Mouse (Mus musculus): ENCODE data around the gene Plscr3.

DNA sequence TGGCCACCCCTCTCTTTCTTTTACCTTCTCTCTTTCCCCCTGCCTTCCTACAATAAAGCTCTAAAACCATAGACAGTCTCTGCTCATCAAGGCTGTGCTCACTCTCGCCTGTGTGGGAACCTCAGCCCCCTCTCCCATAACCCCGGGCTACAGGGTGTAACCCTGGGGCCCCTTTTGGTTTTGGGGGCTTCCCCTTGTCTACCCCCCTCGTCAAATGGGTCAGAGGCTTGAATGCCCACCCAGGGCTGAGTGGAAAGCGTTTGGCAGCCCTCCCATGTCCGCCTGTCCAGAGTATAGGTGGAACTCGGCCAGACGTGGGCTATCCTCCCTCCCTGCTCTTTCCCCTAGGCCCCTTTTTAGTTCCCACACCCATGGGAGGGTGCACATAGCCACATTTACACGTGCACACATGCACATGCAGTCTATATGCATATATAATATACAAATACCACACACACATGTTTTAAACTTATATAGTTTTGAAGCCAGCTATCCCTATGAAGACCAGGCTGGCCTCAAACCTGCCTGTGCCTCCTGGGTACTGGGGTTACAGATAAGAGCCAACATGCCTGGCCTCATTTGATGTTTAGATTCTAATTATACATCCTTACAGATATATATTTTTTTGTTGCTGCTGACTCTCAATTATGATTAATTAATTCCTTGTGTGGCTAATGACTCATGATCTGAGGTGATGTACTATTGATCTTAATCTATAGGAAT, 18.1 kb downstream of the Plscr3 start:
- TF ChIP-seq CTCF (IDR thresholded peaks at IDR 0.05 in 2 of 3, conservative IDR thresholded peaks at IDR 0.05 in 1 of 3; ENCODE audit: control insufficient read depth in 1 of 3, insufficient read depth in 1 of 3, low read depth in 2 of 3, low read length in 3 of 3, poor library complexity in 1 of 3, severe bottlenecking in 1 of 3) (no peak), UBTF (IDR thresholded peaks at IDR 0.05; ENCODE audit: borderline replicate concordance, insufficient read depth, low read depth, low read length) (no peak), SIN3A (IDR thresholded peaks at IDR 0.05; ENCODE audit: low read length) (no peak), POLR2AphosphoS2 (IDR thresholded peaks at IDR 0.05; ENCODE audit: low read length) (no peak), MAFK (IDR thresholded peaks at IDR 0.05; ENCODE audit: borderline replicate concordance, low read depth, low read length) (no peak), ZKSCAN1 (IDR thresholded peaks at IDR 0.05; ENCODE audit: low read depth, low read length) (no peak), GATA1 (IDR thresholded peaks at IDR 0.05; ENCODE audit: low read depth, low read length) (0 out of 2 replicates have a peak, but pooled peaks have one; percentile 17), USF1 (IDR thresholded peaks at IDR 0.05; ENCODE audit: low read depth, low read length) (no peak), ZNF384 (IDR thresholded peaks at IDR 0.05; ENCODE audit: low read depth, low read length) (no peak), KAT2A (conservative IDR thresholded peaks at IDR 0.05; ENCODE audit: low read depth, low read length) (no peak), POLR2A (IDR thresholded peaks at IDR 0.05; ENCODE audit: control insufficient read depth in 1 of 2, insufficient read depth in 1 of 2, low read depth in 1 of 2, low read length in 2 of 2, poor library complexity in 1 of 2) (no peak), E2F4 (IDR thresholded peaks at IDR 0.05; ENCODE audit: borderline replicate concordance, low read depth, low read length) (no peak), TCF12 (IDR thresholded peaks at IDR 0.05; ENCODE audit: low read depth, low read length) (no peak), NELFE (IDR thresholded peaks at IDR 0.05; ENCODE audit: low read depth, low read length) (no peak)

Measured in MEL (cell line).